Mouse (Mus musculus): ENCODE data around the gene Tbc1d10a. TPM values are rescaled to one million over a fixed set of nuclear protein-coding genes. Genes with fewer than 3 reads are reported as not detected.

The Tbc1d10a gene
- polyA plus RNA-seq (2012; fragmentation: generic; extraction: Trizol) = 18.8 TPM

DNA sequence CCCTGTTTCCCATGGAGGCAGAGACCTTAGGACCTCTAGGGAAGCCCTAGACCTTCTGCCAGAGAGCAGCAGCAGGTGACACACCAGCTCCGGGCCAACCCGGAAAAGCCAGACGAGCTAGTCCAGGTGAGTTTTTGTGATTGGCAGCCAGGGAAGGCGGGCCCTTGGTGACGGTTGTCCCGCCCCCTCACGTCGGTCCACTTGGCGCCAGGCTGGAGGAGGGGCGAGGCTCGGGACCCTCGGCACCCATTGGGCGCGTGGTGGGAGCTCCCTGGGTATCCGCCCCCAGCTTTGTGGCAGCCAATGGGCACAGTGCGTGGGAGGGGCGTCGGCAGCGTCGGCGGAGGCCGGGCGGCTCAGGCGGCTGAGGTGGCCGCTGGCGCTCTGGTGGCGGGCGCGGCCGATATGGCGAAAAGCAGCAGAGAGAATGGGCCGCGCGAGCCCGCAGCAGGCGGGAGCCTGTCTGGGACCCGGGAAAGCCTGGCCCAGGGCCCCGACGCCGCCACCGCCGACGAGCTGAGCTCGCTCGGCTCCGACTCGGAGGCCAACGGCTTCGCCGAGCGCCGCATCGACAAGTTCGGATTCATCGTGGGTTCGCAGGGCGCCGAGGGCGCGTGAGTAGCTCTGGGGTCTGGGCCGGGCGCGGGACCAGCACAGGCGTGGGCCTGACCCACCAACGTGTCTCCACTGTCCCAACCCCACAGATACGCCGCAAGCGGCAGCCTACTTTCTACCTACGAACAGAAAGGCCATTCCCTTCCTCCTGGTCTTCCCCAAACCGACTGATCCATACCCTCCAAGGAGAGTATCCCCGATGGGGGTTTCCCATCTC lies at the start of gene Tbc1d10a:
Gene Tbc1d10a, plus strand, starts transcription at position 304 of the 832 bp plus-strand sequence.
- peak within 1 kb of the TSS; percentile 57 for H3ac ChIP-seq (ENCODE audit: control insufficient read depth, insufficient read length)
- no peak for TF ChIP-seq REST (IDR thresholded peaks at IDR 0.05; ENCODE audit: insufficient read depth, insufficient read length)
- peak; percentile 89 for TF ChIP-seq POLR2A (IDR thresholded peaks at IDR 0.05; ENCODE audit: insufficient read length, low read depth)
- no peak for TF ChIP-seq MAX (IDR thresholded peaks at IDR 0.05; ENCODE audit: low read depth)
- TF ChIP-seq TCF3 (IDR thresholded peaks at IDR 0.05; ENCODE audit: insufficient read length, low read depth) = no peak
- no peak for TF ChIP-seq MYOG (IDR thresholded peaks at IDR 0.05; ENCODE audit: control insufficient read depth in 1 of 3, insufficient read depth in 1 of 3, insufficient read length in 2 of 3, low read depth in 2 of 3)
- TF ChIP-seq TCF12 (IDR thresholded peaks at IDR 0.05; ENCODE audit: insufficient read depth, poor library complexity, severe bottlenecking) = no peak
- TF ChIP-seq MYOD1 (IDR thresholded peaks at IDR 0.05; ENCODE audit: control insufficient read depth in 1 of 3, insufficient read length in 2 of 3, low read depth in 2 of 3) = no peak
- TF ChIP-seq E2F4 (IDR thresholded peaks at IDR 0.05; ENCODE audit: insufficient read depth) = no peak
- peak; percentile 81 for TF ChIP-seq POLR2AphosphoS2 (IDR thresholded peaks at IDR 0.05; ENCODE audit: insufficient read length, low read depth)
- no peak for TF ChIP-seq CEBPB (IDR thresholded peaks at IDR 0.05; ENCODE audit: insufficient read depth, poor library complexity, severe bottlenecking)
- TF ChIP-seq SRF (IDR thresholded peaks at IDR 0.05; ENCODE audit: control insufficient read depth, insufficient read length, low read depth) = no peak
- TF ChIP-seq USF1 (IDR thresholded peaks at IDR 0.05; ENCODE audit: low read depth) = no peak
- H3K27me3 ChIP-seq (ENCODE audit: control insufficient read depth, insufficient read depth, insufficient read length) = no peaks in the 10 kb centered on the region
- H3K4me2 ChIP-seq (ENCODE audit: low read depth) = peak within 1 kb of the TSS; percentile 92
- peak within 1 kb of the TSS; percentile 34 for H3K4me3 ChIP-seq
- H3K79me2 ChIP-seq (ENCODE audit: control insufficient read depth, insufficient read depth) = no peaks in the 10 kb centered on the region
- H3K36me3 ChIP-seq (ENCODE audit: control insufficient read depth, insufficient read depth) = peaks cover 9% of the 10 kb centered on the region

DNA sequence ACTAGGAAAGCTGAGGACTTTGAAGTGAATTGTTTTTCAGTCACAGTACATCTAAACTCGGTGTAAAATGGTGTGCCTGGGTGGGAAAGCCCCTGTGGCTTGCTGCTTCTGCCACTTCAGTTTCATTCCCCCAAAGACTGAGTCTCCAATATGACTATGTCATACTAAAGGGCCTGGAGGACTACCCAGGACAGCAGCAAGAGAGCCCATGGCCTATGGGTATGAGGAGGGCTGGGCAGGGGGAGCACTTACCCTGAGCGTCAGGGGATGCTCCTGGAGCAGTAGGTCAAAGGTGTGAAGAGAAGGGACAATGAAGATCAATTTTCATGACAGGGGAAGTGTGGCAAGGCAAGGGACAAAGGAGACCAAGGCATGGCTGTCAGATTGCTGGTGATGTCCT lies 47.6 kb upstream of the Tbc1d10a start:
- H3ac ChIP-seq (ENCODE audit: control insufficient read depth, insufficient read length) = no peak overlapping the region
- TF ChIP-seq SRF (IDR thresholded peaks at IDR 0.05; ENCODE audit: control insufficient read depth, insufficient read length, low read depth) (no peak), REST (IDR thresholded peaks at IDR 0.05; ENCODE audit: insufficient read depth, insufficient read length) (no peak), MYOD1 (IDR thresholded peaks at IDR 0.05; ENCODE audit: control insufficient read depth in 1 of 3, insufficient read length in 2 of 3, low read depth in 2 of 3) (no peak), POLR2AphosphoS2 (IDR thresholded peaks at IDR 0.05; ENCODE audit: insufficient read length, low read depth) (no peak), MYOG (IDR thresholded peaks at IDR 0.05; ENCODE audit: control insufficient read depth in 1 of 3, insufficient read depth in 1 of 3, insufficient read length in 2 of 3, low read depth in 2 of 3) (no peak), CEBPB (IDR thresholded peaks at IDR 0.05; ENCODE audit: insufficient read depth, poor library complexity, severe bottlenecking) (no peak), TCF3 (IDR thresholded peaks at IDR 0.05; ENCODE audit: insufficient read length, low read depth) (no peak), POLR2A (IDR thresholded peaks at IDR 0.05; ENCODE audit: insufficient read length, low read depth) (no peak), USF1 (IDR thresholded peaks at IDR 0.05; ENCODE audit: low read depth) (no peak), E2F4 (IDR thresholded peaks at IDR 0.05; ENCODE audit: insufficient read depth) (no peak), MAX (IDR thresholded peaks at IDR 0.05; ENCODE audit: low read depth) (no peak), TCF12 (IDR thresholded peaks at IDR 0.05; ENCODE audit: insufficient read depth, poor library complexity, severe bottlenecking) (no peak)
- no peaks in the 10 kb centered on the region for H3K27me3 ChIP-seq (ENCODE audit: control insufficient read depth, insufficient read depth, insufficient read length)
- H3K79me2 ChIP-seq (ENCODE audit: control insufficient read depth, insufficient read depth) = no peaks in the 10 kb centered on the region
- no peak overlapping the region for H3K4me3 ChIP-seq
- peaks cover 17% of the 10 kb centered on the region for H3K36me3 ChIP-seq (ENCODE audit: control insufficient read depth, insufficient read depth)
- no peak overlapping the region for H3K4me2 ChIP-seq (ENCODE audit: low read depth)

DNA sequence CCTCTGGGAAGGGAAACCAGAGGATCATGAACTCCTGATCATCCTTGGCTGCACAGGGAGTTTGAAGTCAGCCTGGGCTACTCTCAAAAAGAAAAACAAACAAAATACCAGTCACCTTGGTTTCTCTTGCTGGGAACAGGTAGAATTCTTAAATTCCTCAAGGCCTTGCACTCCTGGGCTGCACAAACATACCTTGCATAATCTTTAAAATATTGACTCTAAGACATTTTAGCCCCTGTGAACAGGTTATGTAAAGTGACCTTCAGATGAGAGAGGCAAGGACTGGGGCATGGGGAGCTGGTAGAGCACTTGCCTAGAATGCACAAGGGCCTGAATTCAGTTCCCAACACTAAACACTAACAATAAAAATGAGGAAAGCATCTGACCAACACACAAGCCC lies 45.1 kb upstream of the Tbc1d10a start:
- TF ChIP-seq POLR2AphosphoS2 (IDR thresholded peaks at IDR 0.05; ENCODE audit: insufficient read length, low read depth) = no peak
- TF ChIP-seq TCF12 (IDR thresholded peaks at IDR 0.05; ENCODE audit: insufficient read depth, poor library complexity, severe bottlenecking) = no peak
- TF ChIP-seq USF1 (IDR thresholded peaks at IDR 0.05; ENCODE audit: low read depth) = no peak
- no peak for TF ChIP-seq E2F4 (IDR thresholded peaks at IDR 0.05; ENCODE audit: insufficient read depth)
- no peak for TF ChIP-seq SRF (IDR thresholded peaks at IDR 0.05; ENCODE audit: control insufficient read depth, insufficient read length, low read depth)
- Histone ChIP-seq H3K36me3 (ENCODE audit: control insufficient read depth, insufficient read depth) (peaks cover 17% of the 10 kb centered on the region), H3ac (ENCODE audit: control insufficient read depth, insufficient read length) (no peak overlapping the region), H3K4me3 (no peak overlapping the region), H3K27me3 (ENCODE audit: control insufficient read depth, insufficient read depth, insufficient read length) (no peaks in the 10 kb centered on the region), H3K4me2 (ENCODE audit: low read depth) (no peak overlapping the region), H3K79me2 (ENCODE audit: control insufficient read depth, insufficient read depth) (no peaks in the 10 kb centered on the region)

DNA sequence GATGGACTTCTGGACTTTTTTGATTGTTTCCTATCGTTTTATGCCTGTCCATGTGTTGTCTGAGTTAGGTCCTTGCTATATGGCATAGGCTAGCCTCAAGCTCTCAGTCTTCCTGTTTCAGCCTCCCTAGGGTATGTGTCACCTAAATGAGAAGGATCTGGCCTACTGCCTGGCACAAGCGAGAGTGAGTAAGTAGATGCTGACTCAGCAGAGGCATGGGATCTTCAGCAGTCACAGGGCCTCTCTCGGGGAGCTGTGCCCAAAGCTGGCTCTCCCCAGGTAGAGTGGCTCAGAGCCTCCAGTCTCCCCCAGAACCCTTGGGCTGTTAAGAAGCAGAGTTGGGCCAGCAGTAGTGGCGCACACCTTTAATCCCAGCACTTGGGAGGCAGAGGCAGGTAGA lies 44.2 kb upstream of the Tbc1d10a start:
- H3ac ChIP-seq (ENCODE audit: control insufficient read depth, insufficient read length) = no peak overlapping the region
- no peak for TF ChIP-seq USF1 (IDR thresholded peaks at IDR 0.05; ENCODE audit: low read depth)
- no peak for TF ChIP-seq POLR2A (IDR thresholded peaks at IDR 0.05; ENCODE audit: insufficient read length, low read depth)
- TF ChIP-seq TCF3 (IDR thresholded peaks at IDR 0.05; ENCODE audit: insufficient read length, low read depth) = no peak
- TF ChIP-seq TCF12 (IDR thresholded peaks at IDR 0.05; ENCODE audit: insufficient read depth, poor library complexity, severe bottlenecking) = no peak
- TF ChIP-seq SRF (IDR thresholded peaks at IDR 0.05; ENCODE audit: control insufficient read depth, insufficient read length, low read depth) = no peak
- H3K79me2 ChIP-seq (ENCODE audit: control insufficient read depth, insufficient read depth) = no peaks in the 10 kb centered on the region
- no peak overlapping the region for H3K4me3 ChIP-seq
- H3K36me3 ChIP-seq (ENCODE audit: control insufficient read depth, insufficient read depth) = peaks cover 17% of the 10 kb centered on the region
- H3K4me2 ChIP-seq (ENCODE audit: low read depth) = no peak overlapping the region
- no peaks in the 10 kb centered on the region for H3K27me3 ChIP-seq (ENCODE audit: control insufficient read depth, insufficient read depth, insufficient read length)

Data from myocyte (in vitro differentiated cells).